Mouse (Mus musculus) CH12.LX (cell line): ENCODE results near the gene Anapc7. TPM values are rescaled to one million over a fixed set of nuclear protein-coding genes. Genes with fewer than 3 reads are reported as not detected.

ENCODE experiments used
- DNase-seq: peaks from one replicate; pipeline ENCODE4 v3.0.0-alpha.2; 2013; ENCODE audit errors: extremely low read depth
- H3K27ac ChIP-seq: 2 replicates; pipeline ENCODE4 v1.5.1; 2012; ENCODE audit warnings: low read depth, mild to moderate bottlenecking, control low read depth, moderate library complexity; ENCODE audit not compliant: insufficient read depth
- H3K27me3 ChIP-seq: replicated peaks from 2 replicates; pipeline ENCODE3; 2012; ENCODE audit warnings: inconsistent platforms
- H3K36me3 ChIP-seq, 2 experiments: replicated peaks in 1 of 2; 2 replicates each; pipeline versions ENCODE3 to v1.6.1; 2012; ENCODE audit warnings: inconsistent platforms in 1 of 2, low read length in 1 of 2, mild to moderate bottlenecking in 1 of 2, mixed read lengths in 1 of 2, moderate library complexity in 1 of 2; ENCODE audit not compliant: control insufficient read depth in 1 of 2, insufficient read depth in 1 of 2
- H3K4me1 ChIP-seq, 2 experiments: 2 replicates each; pipeline ENCODE4 v1.6.1; 2012; ENCODE audit warnings: inconsistent platforms in 1 of 2, moderate library complexity in 1 of 2; ENCODE audit not compliant: insufficient read depth in 2 of 2, control insufficient read depth in 1 of 2
- H3K4me2 ChIP-seq: 2 replicates; pipeline ENCODE4 v1.6.1; 2012; ENCODE audit warnings: low read depth, mild to moderate bottlenecking, control low read depth; ENCODE audit not compliant: poor library complexity, insufficient read depth, severe bottlenecking
- H3K4me3 ChIP-seq, 3 experiments: fragments of 150-350 bp in 1 of 3; sonication (generic) in 1 of 3; replicated peaks in 1 of 3; 2 replicates each; pipeline versions ENCODE3 to v1.5.1; 2011 to 2012; ENCODE audit warnings: low read depth in 2 of 3, low read length in 2 of 3, mild to moderate bottlenecking in 2 of 3, moderate library complexity in 2 of 3, control low read depth in 1 of 3, improper control_type of control experiment in 1 of 3, inconsistent platforms in 1 of 3, mixed read lengths in 1 of 3; ENCODE audit not compliant: poor library complexity in 1 of 3
- H3K79me2 ChIP-seq: replicated peaks from 2 replicates; pipeline ENCODE4 v1.6.1; 2012; ENCODE audit warnings: mild to moderate bottlenecking, moderate library complexity; ENCODE audit not compliant: control insufficient read depth, poor library complexity, insufficient read depth, severe bottlenecking; ENCODE audit errors: extremely low read depth
- H3K9ac ChIP-seq: 2 replicates; pipeline ENCODE4 v1.6.1; 2012; ENCODE audit warnings: low read depth, mild to moderate bottlenecking, control low read depth, moderate library complexity; ENCODE audit not compliant: insufficient read depth
- H3K9me3 ChIP-seq: replicated peaks from 2 replicates; pipeline ENCODE3; 2012; ENCODE audit warnings: low read length, inconsistent platforms, mixed read lengths
- CTCF ChIP-seq, 2 experiments: IDR thresholded peaks in 1 of 2; conservative IDR thresholded peaks in 1 of 2; 2 replicates each; pipeline ENCODE4 v1.5.1; 2011 to 2012; ENCODE audit warnings: low read depth in 2 of 2, low read length in 2 of 2, improper control_type of control experiment in 1 of 2, inconsistent platforms in 1 of 2, mild to moderate bottlenecking in 1 of 2, moderate library complexity in 1 of 2
- E2F4 ChIP-seq: IDR thresholded peaks from 2 replicates; pipeline ENCODE4 v1.6.1; 2011; ENCODE audit warnings: low read depth, low read length, improper control_type of control experiment; ENCODE audit not compliant: insufficient replicate concordance
- EP300 ChIP-seq: IDR thresholded peaks from 2 replicates; pipeline ENCODE4 v1.6.1; 2011; ENCODE audit warnings: low read length, improper control_type of control experiment
- GABPA ChIP-seq: IDR thresholded peaks from 2 replicates; pipeline ENCODE4 v1.6.1; 2012; ENCODE audit warnings: low read depth, low read length, improper control_type of control experiment, inconsistent platforms; ENCODE audit not compliant: insufficient replicate concordance
- IRF4 ChIP-seq: IDR thresholded peaks from 2 replicates; pipeline ENCODE4 v1.6.1; 2014; ENCODE audit warnings: low read depth, mild to moderate bottlenecking, inconsistent platforms, low read length, improper control_type of control experiment
- KAT2A ChIP-seq: IDR thresholded peaks from 2 replicates; pipeline ENCODE4 v1.6.1; 2012; ENCODE audit warnings: low read length, improper control_type of control experiment, inconsistent platforms; ENCODE audit not compliant: insufficient replicate concordance
- MAX ChIP-seq: IDR thresholded peaks from 2 replicates; pipeline ENCODE4 v1.6.1; 2011; ENCODE audit warnings: low read length, improper control_type of control experiment
- MAZ ChIP-seq: IDR thresholded peaks from 2 replicates; pipeline ENCODE4 v1.6.1; 2012; ENCODE audit warnings: low read depth, mild to moderate bottlenecking, inconsistent platforms, low read length, improper control_type of control experiment, moderate library complexity
- MYC ChIP-seq: IDR thresholded peaks from 2 replicates; pipeline ENCODE4 v1.6.1; 2011; ENCODE audit warnings: low read depth, mild to moderate bottlenecking, improper control_type of control experiment, low read length
- NELFE ChIP-seq: IDR thresholded peaks from 2 replicates; pipeline ENCODE4 v1.6.1; 2011; ENCODE audit warnings: low read depth, low read length, improper control_type of control experiment
- NRF1 ChIP-seq: IDR thresholded peaks from 2 replicates; pipeline ENCODE4 v1.6.1; 2014; ENCODE audit warnings: low read depth, mild to moderate bottlenecking, inconsistent platforms, low read length, improper control_type of control experiment, moderate library complexity
- POLR2A ChIP-seq: IDR thresholded peaks from 2 replicates; pipeline ENCODE4 v1.6.1; 2011; ENCODE audit warnings: low read depth, mild to moderate bottlenecking, improper control_type of control experiment, low read length
- RCOR1 ChIP-seq: conservative IDR thresholded peaks from 2 replicates; pipeline ENCODE4 v1.6.1; 2012; ENCODE audit warnings: low read depth, mild to moderate bottlenecking, inconsistent platforms, low read length, improper control_type of control experiment
- SIN3A ChIP-seq: IDR thresholded peaks from 2 replicates; pipeline ENCODE4 v1.6.1; 2012; ENCODE audit warnings: low read length, improper control_type of control experiment, inconsistent platforms
- TBP ChIP-seq: conservative IDR thresholded peaks from 2 replicates; pipeline ENCODE4 v1.6.1; 2011; ENCODE audit warnings: low read depth, low read length, improper control_type of control experiment
- TCF12 ChIP-seq: IDR thresholded peaks from 2 replicates; pipeline ENCODE4 v1.6.1; 2014; ENCODE audit warnings: low read depth, mild to moderate bottlenecking, inconsistent platforms, low read length, improper control_type of control experiment
- ZC3H11A ChIP-seq: IDR thresholded peaks from 2 replicates; pipeline ENCODE4 v1.6.1; 2012; ENCODE audit warnings: low read depth, mild to moderate bottlenecking, inconsistent platforms, low read length, improper control_type of control experiment
- ZMIZ1 ChIP-seq: IDR thresholded peaks from 2 replicates; pipeline ENCODE4 v1.6.1; 2012; ENCODE audit warnings: low read depth, mild to moderate bottlenecking, inconsistent platforms, low read length, improper control_type of control experiment
- ZNF384 ChIP-seq: IDR thresholded peaks from 2 replicates; pipeline ENCODE4 v1.6.1; 2012; ENCODE audit warnings: low read depth, low read length, improper control_type of control experiment, inconsistent platforms
- dilution Hi-C: fragments of 300-500 bp; cut with MboI; formaldehyde crosslinking; loops from 2 replicates; pipeline ENCODE4 v1.14.3; 2020; ENCODE audit warnings: low sequenced_read_pairs; ENCODE audit not compliant: extremely low pct_unique_long_range_greater_than_20kb, extremely low pct_ligation_motif_present
- in situ Hi-C: fragments of 300-500 bp; cut with MboI; formaldehyde crosslinking; loops from 3 replicates; pipeline ENCODE4 v1.14.3; 2019; ENCODE audit warnings: low sequenced_read_pairs, low pct_ligation_motif_present, low pct_unique_long_range_greater_than_20kb, mixed read lengths
- polyA plus RNA-seq: library from polyadenylated mRNA; unstranded; fragments of >175 nt; gene quantifications from 2 replicates; pipeline ENCODE4 v1.2.1, GENCODE M21; 2012; ENCODE audit warnings: low read depth; ENCODE audit not compliant: insufficient read length
- total RNA-seq, 2 experiments: library from RNA; depleted of rRNA; stranded (reverse); fragments of 300-350 nt in 1 of 2; fragments of >200 nt in 1 of 2; gene quantifications; 2 replicates each; pipeline ENCODE4 v1.2.3; 2012 to 2014

Gene Anapc7
- total and polyA plus RNA-seq, 3 experiments, result 21.3 to 43.3 (median 39.4) TPM

DNA sequence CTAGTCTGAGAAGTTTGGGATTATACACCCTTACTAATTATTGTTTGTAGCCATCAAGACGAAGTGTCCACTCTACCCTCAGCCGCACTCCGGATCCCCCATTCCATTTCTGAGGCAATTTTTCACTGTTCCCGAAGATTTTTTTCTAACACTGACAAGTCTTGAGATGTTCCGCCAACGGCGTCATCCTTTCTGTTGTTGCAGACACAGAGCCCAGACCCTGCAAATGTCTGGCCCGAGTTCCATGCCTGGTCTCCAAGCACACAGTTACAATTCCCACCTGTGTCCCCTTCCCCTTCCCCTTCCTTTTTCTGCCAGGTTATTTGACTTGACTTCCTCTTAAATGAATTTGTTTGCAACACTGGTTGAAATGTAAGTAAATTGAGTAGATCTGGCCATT, 21.6 kb upstream of the Anapc7 start:
- DNase-seq, result no peak
- no peak overlapping the region for H3K9ac ChIP-seq
- peaks cover 0 to 32% of the 10 kb centered on the region in 2 experiments; a peak in 2 of 4 replicates for H3K4me1 ChIP-seq
- no peaks in the 10 kb centered on the region for H3K27me3 ChIP-seq
- TF ChIP-seq NRF1 (no peak), ZNF384 (no peak), TCF12 (no peak), MAZ (no peak), GABPA (no peak), ZMIZ1 (no peak), MYC (no peak)
- dilution Hi-C loops, result no loop called here
- H3K9me3 ChIP-seq, result no peaks in the 10 kb centered on the region
- peaks cover 70 to 92% of the 10 kb centered on the region in 2 experiments for H3K36me3 ChIP-seq
- no peak overlapping the region for H3K4me2 ChIP-seq
- no peak overlapping the region for H3K4me3 ChIP-seq
- no peak overlapping the region for H3K27ac ChIP-seq
- peaks cover 22% of the 10 kb centered on the region; the same call in 1 of the 2 replicates for H3K79me2 ChIP-seq
- in situ Hi-C loops, result no loop called here

DNA sequence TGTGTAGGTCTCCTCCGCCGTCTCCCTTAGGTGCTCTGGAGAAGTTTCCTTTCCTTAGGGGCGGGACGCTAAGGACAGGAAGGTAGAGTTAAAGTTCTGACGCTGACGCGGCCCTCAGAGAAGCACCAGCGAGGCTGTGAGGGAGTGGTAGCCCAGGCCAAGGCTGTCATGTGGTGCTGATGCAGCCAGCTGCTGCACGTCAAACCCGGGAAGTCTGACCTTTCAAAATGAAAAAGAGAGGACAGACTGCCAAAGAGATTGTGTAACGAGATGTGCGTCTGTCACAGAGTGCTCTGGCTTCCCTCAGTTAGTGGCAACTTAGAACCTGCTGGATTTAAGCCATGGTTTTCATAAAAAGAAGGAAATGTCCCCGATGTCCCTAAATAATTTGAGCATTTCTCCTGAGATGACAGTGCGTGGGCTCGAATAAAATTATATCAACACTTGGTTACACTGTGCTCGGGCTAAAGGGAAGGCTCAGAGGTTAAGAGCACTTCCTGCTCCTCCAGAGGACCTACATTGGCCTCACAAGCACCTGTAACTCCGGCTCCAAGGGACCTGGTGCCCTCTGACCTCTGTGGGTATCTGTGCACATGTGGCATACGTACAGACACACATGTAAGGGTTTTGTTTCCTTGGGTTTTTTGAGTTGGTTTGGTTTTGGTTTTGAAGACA, 20.7 kb upstream of the Anapc7 start:
- no peaks in the 10 kb centered on the region for H3K27me3 ChIP-seq
- no peak overlapping the region for H3K4me3 ChIP-seq
- in situ Hi-C loops (no loop called here), dilution Hi-C loops (no loop called here)
- H3K27ac ChIP-seq, result no peak overlapping the region
- H3K36me3 ChIP-seq, result peaks cover 74 to 94% of the 10 kb centered on the region in 2 experiments
- no peak overlapping the region for H3K4me2 ChIP-seq
- peaks cover 16% of the 10 kb centered on the region; the same call in 1 of the 2 replicates for H3K79me2 ChIP-seq
- TF ChIP-seq ZC3H11A (no peak), IRF4 (no peak), POLR2A (no peak), ZMIZ1 (no peak), EP300 (no peak), TBP (no peak), GABPA (no peak), CTCF (conservative IDR thresholded peaks at IDR 0.05 in 1 of 2, IDR thresholded peaks at IDR 0.05 in 1 of 2; ENCODE audit: low read depth in 2 of 2, low read length in 2 of 2) (no peak), NELFE (no peak), KAT2A (no peak), TCF12 (no peak), E2F4 (no peak), ZNF384 (no peak), MAX (no peak), RCOR1 (no peak), SIN3A (no peak)
- H3K9ac ChIP-seq, result no peak overlapping the region
- DNase-seq, result no peak
- H3K9me3 ChIP-seq, result no peaks in the 10 kb centered on the region
- peaks cover 0 to 27% of the 10 kb centered on the region in 2 experiments; a peak in 2 of 4 replicates for H3K4me1 ChIP-seq
